ENCODE assay signal across 9 mouse cellular contexts in the genomic region with DNA sequence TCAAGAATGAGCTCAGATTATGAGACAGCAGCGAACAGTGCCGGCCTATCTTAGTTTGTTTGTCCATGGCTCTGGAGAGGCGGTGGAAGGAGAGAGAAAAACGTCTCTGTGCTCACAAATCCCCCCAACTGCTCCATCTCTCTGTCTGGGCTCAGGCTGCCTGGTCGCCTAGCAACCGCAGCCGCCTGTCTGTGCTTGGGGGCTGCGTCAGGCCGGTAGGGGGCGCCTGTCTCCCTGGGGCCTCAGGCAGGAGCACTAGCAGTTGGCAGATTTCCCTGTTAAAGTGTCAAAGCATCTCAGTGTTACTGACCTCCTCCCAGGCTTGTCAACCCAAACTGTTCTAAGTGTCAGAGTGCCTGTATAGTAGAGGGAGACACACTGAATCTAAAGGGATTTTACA. TPM values are rescaled to one million over a fixed set of nuclear protein-coding genes. Genes with fewer than 3 reads are reported as not detected.
DNase-seq lines count a peak whose midpoint lies in the region; ATAC-seq and TF ChIP-seq lines count a peak whose summit lies in the region.
"Had no signal": no experiment of that assay in that cellular context is flagged by ENCODE, and none has a peak within 500 bp of the region (broad histone marks: within the 10 kb centered on the region; RNA-seq: fewer than 3 reads in every experiment).

No protein-coding gene starts in this region.

- TF ChIP-seq CTCF in kidney, adult 2 months (conservative IDR thresholded peaks at IDR 0.05; ENCODE audit: insufficient read depth, insufficient read length, low read depth, low read length) = peak; percentile 37; the same call in 1 of the 2 replicates

- H3K36me3 ChIP-seq in kidney, adult 2 months (ENCODE audit: control insufficient read depth, insufficient read depth, low read length) = no peaks in the 10 kb centered on the region
- H3K36me3 ChIP-seq in hindbrain, embryonic 14.5 days (replicated peaks; ENCODE audit: control insufficient read depth, insufficient read depth) = no peaks in the 10 kb centered on the region
- H3K36me3 ChIP-seq in neural tube, embryonic 11.5 days (ENCODE audit: control insufficient read depth, insufficient read depth, low read length) = no peaks in the 10 kb centered on the region
- H3K36me3 ChIP-seq: lung, embryonic 15.5 days had no signal

- TF ChIP-seq POLR2A in kidney, adult 2 months (IDR thresholded peaks at IDR 0.05; ENCODE audit: low read depth, low read length) = no peak

- ATAC-seq in hindbrain, embryonic 14.5 days (ENCODE audit: low FRiP score) = peak; percentile 70
- 0 out of 2 replicates have a peak, but pooled peaks have one; percentile 53 for ATAC-seq in neural tube, embryonic 11.5 days (ENCODE audit: insufficient read depth, low FRiP score, low TSS enrichment)

- no peak overlapping the region for H3K27ac ChIP-seq in kidney, adult 2 months (ENCODE audit: insufficient read depth, low read depth, low read length)
- H3K27ac ChIP-seq in hindbrain, embryonic 14.5 days = no peak overlapping the region
- no peak overlapping the region for H3K27ac ChIP-seq in neural tube, embryonic 11.5 days (ENCODE audit: low read depth, low read length)
- H3K27ac ChIP-seq: lung, embryonic 15.5 days had no signal

- no peak overlapping the region for H3K9ac ChIP-seq in hindbrain, embryonic 14.5 days
- no peak overlapping the region for H3K9ac ChIP-seq in neural tube, embryonic 11.5 days (ENCODE audit: low read length)
- H3K9ac ChIP-seq: lung, embryonic 15.5 days had no signal

- no peaks in the 10 kb centered on the region for H3K27me3 ChIP-seq in kidney, adult 2 months (replicated peaks; ENCODE audit: control insufficient read depth, insufficient read depth, low read length)
- no peaks in the 10 kb centered on the region for H3K27me3 ChIP-seq in hindbrain, embryonic 14.5 days (ENCODE audit: control insufficient read depth, insufficient read depth, low read length)
- no peaks in the 10 kb centered on the region for H3K27me3 ChIP-seq in neural tube, embryonic 11.5 days (ENCODE audit: control insufficient read depth, insufficient read depth, low read length)

- peaks cover 3% of the 10 kb centered on the region; the same call in 1 of the 2 replicates for H3K4me1 ChIP-seq in kidney, adult 2 months (ENCODE audit: control insufficient read depth, insufficient read depth, low read length)
- H3K4me1 ChIP-seq in hindbrain, embryonic 14.5 days (replicated peaks; ENCODE audit: control insufficient read depth, insufficient read depth, low read length) = no peaks in the 10 kb centered on the region; the same call in 1 of the 2 replicates
- no peaks in the 10 kb centered on the region for H3K4me1 ChIP-seq in neural tube, embryonic 11.5 days (ENCODE audit: control insufficient read depth, insufficient read depth, low read length)
- H3K4me1 ChIP-seq: lung, embryonic 15.5 days had no signal

- H3K4me3 ChIP-seq in kidney, adult 2 months (ENCODE audit: insufficient read depth, low read depth, low read length) = no peak overlapping the region
- no peak overlapping the region for H3K4me3 ChIP-seq in hindbrain, embryonic 14.5 days (replicated peaks; ENCODE audit: low read length)
- H3K4me3 ChIP-seq in neural tube, embryonic 11.5 days (ENCODE audit: low read depth, low read length) = no peak overlapping the region
- H3K4me3 ChIP-seq: lung, embryonic 15.5 days had no signal

- peak; percentile 36 for DNase-seq in kidney, adult 2 months
- DNase-seq in kidney, adult 11 months = no peak
- DNase-seq in cerebellum, adult 18-20 months = peak; percentile 48 to 68
- peak; percentile 38 to 86 for DNase-seq in frontal cortex, adult 2 months (ENCODE audit: extremely low spot score in 1 of 2, low spot score in 1 of 2)
- peak; percentile 65 for DNase-seq in hindbrain, embryonic 14.5 days (ENCODE audit: low spot score)
- peak; percentile 80 to 83 for DNase-seq in left cerebral cortex, postnatal 25 days (ENCODE audit: low spot score in 2 of 2)
- peak; percentile 75 for DNase-seq in neural tube, embryonic 11.5 days (ENCODE audit: low spot score)
- peak; percentile 6 to 15 for DNase-seq in thymus, adult 18-20 months

- 0 out of 2 replicates have a peak, but pooled peaks cover 7% of the 10 kb centered on the region for H3K9me3 ChIP-seq in hindbrain, embryonic 14.5 days (ENCODE audit: control insufficient read depth, low read length)
- no peaks in the 10 kb centered on the region for H3K9me3 ChIP-seq in neural tube, embryonic 11.5 days (ENCODE audit: control insufficient read depth, low read length)
- H3K9me3 ChIP-seq: lung, embryonic 15.5 days had no signal

- 19% methylated on average over 10 of the region's 10 CpGs for WGBS in kidney, adult 2 months
- WGBS in hindbrain, embryonic 14.5 days = 14% methylated on average over 10 of the region's 10 CpGs
- WGBS in neural tube, embryonic 11.5 days = 8% methylated on average over 10 of the region's 10 CpGs

- intact Hi-C loops in left cerebral cortex, postnatal 25 days (cut with DNase I) = loop anchor here (10.0 kb wide), 2 partner anchors 203 to 383 kb away; no protein-coding TSS in a partner anchor

- H3K4me2 ChIP-seq in hindbrain, embryonic 14.5 days (replicated peaks) = no peak overlapping the region
- no peak overlapping the region for H3K4me2 ChIP-seq in neural tube, embryonic 11.5 days (ENCODE audit: low read depth)
- H3K4me2 ChIP-seq: lung, embryonic 15.5 days had no signal

RNA-seq across cellular contexts. Expression of a gene that starts 12.3 kb away (rescaled TPM):
- 1.1 and 1.3 TPM in 2 replicates for polyA plus RNA-seq in kidney, adult 2 months (2012; rRNA removed)
- 12.4 and 13.1 TPM in 2 replicates for polyA plus RNA-seq in frontal cortex, adult 2 months (2012; rRNA removed)
- polyA plus RNA-seq in hindbrain, embryonic 14.5 days (2014; fragmentation: Nextera tagmentation; extraction: Ambion mirVana) = 36.2 and 38.7 TPM in 2 replicates
- 10 to 100 TPM in 1 of 2 experiments, 1 to 10 TPM in 1; 8.5 to 11.6 TPM for total RNA-seq in left cerebral cortex, postnatal 25 days (2021)
- 7.0 and 8.0 TPM in 2 replicates for polyA plus RNA-seq in neural tube, embryonic 11.5 days (2014; fragmentation: Nextera tagmentation; extraction: Ambion mirVana)

RNA-seq across cellular contexts. Expression of a gene that starts 25.6 kb away (rescaled TPM):
- 12.2 and 13.9 TPM in 2 replicates for polyA plus RNA-seq in kidney, adult 2 months (2012; rRNA removed)
- 102 TPM in 2 replicates for polyA plus RNA-seq in frontal cortex, adult 2 months (2012; rRNA removed)
- 9.8 and 12.1 TPM in 2 replicates for polyA plus RNA-seq in hindbrain, embryonic 14.5 days (2014; fragmentation: Nextera tagmentation; extraction: Ambion mirVana)
- 100 to 1,000 TPM; 151 to 153 TPM for total RNA-seq in left cerebral cortex, postnatal 25 days (2021)
- polyA plus RNA-seq in neural tube, embryonic 11.5 days (2014; fragmentation: Nextera tagmentation; extraction: Ambion mirVana) = 4.8 and 5.1 TPM in 2 replicates
